Mouse (Mus musculus): ENCODE results near the gene Ccdc85b. TPM values are rescaled to one million over a fixed set of nuclear protein-coding genes. Genes with fewer than 3 reads are reported as not detected.

Gene Ccdc85b
- polyA plus RNA-seq, 1 experiment from 2014 or later = 7.5 TPM

GRCm38 (mm10) chr19:5424782-5425741 lies 32.6 kb downstream of the Ccdc85b start, which contains the start of the genes Drap1 and AI837181:
Gene Drap1 (minus strand): TSS chr19:5424979.
Gene AI837181 (plus strand): TSS chr19:5425144.
- peaks cover 6% of the 10 kb centered on the region for H3K36me3 ChIP-seq (replicated peaks; ENCODE audit: control insufficient read depth, insufficient read depth, low read depth, low read length)
- peak; percentile 97 for DNase-seq (ENCODE audit: low spot score)
- WGBS = under 1% methylated on average over 63 of the region's 87 CpGs
- peak within 1 kb of the TSS; percentile 94 for H3K9ac ChIP-seq (replicated peaks; ENCODE audit: low read length)
- no peaks in the 10 kb centered on the region for H3K9me3 ChIP-seq (replicated peaks; ENCODE audit: control insufficient read depth, low read length)
- peak within 1 kb of the TSS; percentile 86 for H3K27ac ChIP-seq (replicated peaks; ENCODE audit: low read depth, low read length)
- peak within 1 kb of the TSS; percentile 76 for H3K4me3 ChIP-seq (ENCODE audit: low read depth, low read length)
- no peaks in the 10 kb centered on the region for H3K27me3 ChIP-seq (ENCODE audit: control insufficient read depth, insufficient read depth, low read length)
- peaks cover 13% of the 10 kb centered on the region for H3K4me1 ChIP-seq (ENCODE audit: control insufficient read depth, insufficient read depth, low read length)
- peak within 1 kb of the TSS; percentile 84 for H3K4me2 ChIP-seq (ENCODE audit: low read depth, low read length)
- ATAC-seq (replicated peaks; ENCODE audit: insufficient number of reproducible peaks, low FRiP score, low TSS enrichment, low read depth) = peak; percentile 88

GRCm38 (mm10) chr19:5424092-5424781 lies 33.5 kb downstream of the Ccdc85b start:
- H3K4me1 ChIP-seq (ENCODE audit: control insufficient read depth, insufficient read depth, low read length) = peaks cover 13% of the 10 kb centered on the region
- H3K4me3 ChIP-seq (ENCODE audit: low read depth, low read length) = peak overlapping the region; percentile 76
- H3K9ac ChIP-seq (replicated peaks; ENCODE audit: low read length) = peak overlapping the region; percentile 94
- H3K27me3 ChIP-seq (ENCODE audit: control insufficient read depth, insufficient read depth, low read length) = no peaks in the 10 kb centered on the region
- H3K9me3 ChIP-seq (replicated peaks; ENCODE audit: control insufficient read depth, low read length) = no peaks in the 10 kb centered on the region
- WGBS = under 1% methylated on average over 32 of the region's 48 CpGs
- peak overlapping the region; percentile 86 for H3K27ac ChIP-seq (replicated peaks; ENCODE audit: low read depth, low read length)
- H3K36me3 ChIP-seq (replicated peaks; ENCODE audit: control insufficient read depth, insufficient read depth, low read depth, low read length) = peaks cover 6% of the 10 kb centered on the region
- ATAC-seq (replicated peaks; ENCODE audit: insufficient number of reproducible peaks, low FRiP score, low TSS enrichment, low read depth) = peak; percentile 67
- peak; percentile 79 for DNase-seq (ENCODE audit: low spot score)
- H3K4me2 ChIP-seq (ENCODE audit: low read depth, low read length) = peak overlapping the region; percentile 84

GRCm38 (mm10) chr19:5423561-5423960 lies 34.1 kb downstream of the Ccdc85b start:
- H3K9me3 ChIP-seq (replicated peaks; ENCODE audit: control insufficient read depth, low read length) = no peaks in the 10 kb centered on the region
- 63% methylated on average over 12 of the region's 12 CpGs for WGBS
- DNase-seq (ENCODE audit: low spot score) = no peak

GRCm38 (mm10) chr19:5422895-5423443 lies 34.7 kb downstream of the Ccdc85b start:
- Histone ChIP-seq H3K9ac (replicated peaks; ENCODE audit: low read length) (peak overlapping the region; percentile 94; the same call in 1 of the 2 replicates), H3K4me1 (ENCODE audit: control insufficient read depth, insufficient read depth, low read length) (peaks cover 13% of the 10 kb centered on the region), H3K4me2 (ENCODE audit: low read depth, low read length) (peak overlapping the region; percentile 84), H3K9me3 (replicated peaks; ENCODE audit: control insufficient read depth, low read length) (no peaks in the 10 kb centered on the region), H3K27ac (replicated peaks; ENCODE audit: low read depth, low read length) (no peak overlapping the region), H3K27me3 (ENCODE audit: control insufficient read depth, insufficient read depth, low read length) (no peaks in the 10 kb centered on the region), H3K4me3 (ENCODE audit: low read depth, low read length) (no peak overlapping the region), H3K36me3 (replicated peaks; ENCODE audit: control insufficient read depth, insufficient read depth, low read depth, low read length) (peaks cover 6% of the 10 kb centered on the region)
- ATAC-seq (replicated peaks; ENCODE audit: insufficient number of reproducible peaks, low FRiP score, low TSS enrichment, low read depth) = no peak
- WGBS = 80% methylated on average over 9 of the region's 9 CpGs
- no peak for DNase-seq (ENCODE audit: low spot score)

More at GRCm38 (mm10) chr19:5423561-5423960, 34.1 kb downstream of the Ccdc85b start:
- Histone ChIP-seq H3K36me3 (replicated peaks; ENCODE audit: control insufficient read depth, insufficient read depth, low read depth, low read length) (peaks cover 6% of the 10 kb centered on the region), H3K4me3 (ENCODE audit: low read depth, low read length) (peak overlapping the region; percentile 76), H3K4me1 (ENCODE audit: control insufficient read depth, insufficient read depth, low read length) (peaks cover 13% of the 10 kb centered on the region), H3K9ac (replicated peaks; ENCODE audit: low read length) (peak overlapping the region; percentile 94), H3K27me3 (ENCODE audit: control insufficient read depth, insufficient read depth, low read length) (no peaks in the 10 kb centered on the region), H3K4me2 (ENCODE audit: low read depth, low read length) (peak overlapping the region; percentile 84), H3K27ac (replicated peaks; ENCODE audit: low read depth, low read length) (no peak overlapping the region)
- ATAC-seq (replicated peaks; ENCODE audit: insufficient number of reproducible peaks, low FRiP score, low TSS enrichment, low read depth) = no peak

GRCm38 (mm10) chr19:5422267-5422666 lies 35.4 kb downstream of the Ccdc85b start:
- DNase-seq (ENCODE audit: low spot score) = no peak
- Histone ChIP-seq H3K4me1 (ENCODE audit: control insufficient read depth, insufficient read depth, low read length) (peaks cover 13% of the 10 kb centered on the region), H3K27ac (replicated peaks; ENCODE audit: low read depth, low read length) (no peak overlapping the region), H3K4me3 (ENCODE audit: low read depth, low read length) (no peak overlapping the region), H3K4me2 (ENCODE audit: low read depth, low read length) (no peak overlapping the region), H3K9ac (replicated peaks; ENCODE audit: low read length) (no peak overlapping the region), H3K27me3 (ENCODE audit: control insufficient read depth, insufficient read depth, low read length) (no peaks in the 10 kb centered on the region), H3K9me3 (replicated peaks; ENCODE audit: control insufficient read depth, low read length) (no peaks in the 10 kb centered on the region), H3K36me3 (replicated peaks; ENCODE audit: control insufficient read depth, insufficient read depth, low read depth, low read length) (peaks cover 6% of the 10 kb centered on the region)
- 88% methylated on average over 10 of the region's 10 CpGs for WGBS
- no peak for ATAC-seq (replicated peaks; ENCODE audit: insufficient number of reproducible peaks, low FRiP score, low TSS enrichment, low read depth)

- 92% methylated on average over 5 of the region's 5 CpGs for WGBS
- DNase-seq (ENCODE audit: low spot score) (no peak), ATAC-seq (replicated peaks; ENCODE audit: insufficient number of reproducible peaks, low FRiP score, low TSS enrichment, low read depth) (no peak)
- Histone ChIP-seq H3K4me1 (ENCODE audit: control insufficient read depth, insufficient read depth, low read length) (peaks cover 13% of the 10 kb centered on the region), H3K4me3 (ENCODE audit: low read depth, low read length) (no peak overlapping the region), H3K27ac (replicated peaks; ENCODE audit: low read depth, low read length) (no peak overlapping the region), H3K9me3 (replicated peaks; ENCODE audit: control insufficient read depth, low read length) (no peaks in the 10 kb centered on the region), H3K9ac (replicated peaks; ENCODE audit: low read length) (no peak overlapping the region), H3K27me3 (ENCODE audit: control insufficient read depth, insufficient read depth, low read length) (no peaks in the 10 kb centered on the region), H3K4me2 (ENCODE audit: low read depth, low read length) (no peak overlapping the region), H3K36me3 (replicated peaks; ENCODE audit: control insufficient read depth, insufficient read depth, low read depth, low read length) (peaks cover 6% of the 10 kb centered on the region)
These were observed 35.9 kb downstream of the Ccdc85b start for GRCm38 (mm10) chr19:5421784-5422183.

- ATAC-seq (replicated peaks; ENCODE audit: insufficient number of reproducible peaks, low FRiP score, low TSS enrichment, low read depth) = no peak
- WGBS = 95% methylated on average over 6 of the region's 6 CpGs
- no peaks in the 10 kb centered on the region for H3K27me3 ChIP-seq (ENCODE audit: control insufficient read depth, insufficient read depth, low read length)
- H3K9me3 ChIP-seq (replicated peaks; ENCODE audit: control insufficient read depth, low read length) = no peaks in the 10 kb centered on the region
- no peak overlapping the region for H3K27ac ChIP-seq (replicated peaks; ENCODE audit: low read depth, low read length)
- no peak overlapping the region for H3K4me2 ChIP-seq (ENCODE audit: low read depth, low read length)
- H3K4me3 ChIP-seq (ENCODE audit: low read depth, low read length) = no peak overlapping the region
- peaks cover 2% of the 10 kb centered on the region for H3K36me3 ChIP-seq (replicated peaks; ENCODE audit: control insufficient read depth, insufficient read depth, low read depth, low read length)
- no peak overlapping the region for H3K9ac ChIP-seq (replicated peaks; ENCODE audit: low read length)
- DNase-seq (ENCODE audit: low spot score) = no peak
- peaks cover 7% of the 10 kb centered on the region for H3K4me1 ChIP-seq (ENCODE audit: control insufficient read depth, insufficient read depth, low read length)
These were observed 37.1 kb downstream of the Ccdc85b start for GRCm38 (mm10) chr19:5420579-5420978.

Data from embryonic facial prominence, embryonic 11.5 days (tissue).